Mouse (Mus musculus) adrenal gland, adult (tissue): Measurements from ENCODE around the gene Hspb1.

Experiments used
- DNase-seq, 2 experiments: peaks; one replicate each; pipeline ENCODE4 v3.0.0; 2022 to 2023; ENCODE audit warnings: low spot score in 1 of 2; ENCODE audit not compliant: inconsistent age in 2 of 2

Gene Hspb1

DNA sequence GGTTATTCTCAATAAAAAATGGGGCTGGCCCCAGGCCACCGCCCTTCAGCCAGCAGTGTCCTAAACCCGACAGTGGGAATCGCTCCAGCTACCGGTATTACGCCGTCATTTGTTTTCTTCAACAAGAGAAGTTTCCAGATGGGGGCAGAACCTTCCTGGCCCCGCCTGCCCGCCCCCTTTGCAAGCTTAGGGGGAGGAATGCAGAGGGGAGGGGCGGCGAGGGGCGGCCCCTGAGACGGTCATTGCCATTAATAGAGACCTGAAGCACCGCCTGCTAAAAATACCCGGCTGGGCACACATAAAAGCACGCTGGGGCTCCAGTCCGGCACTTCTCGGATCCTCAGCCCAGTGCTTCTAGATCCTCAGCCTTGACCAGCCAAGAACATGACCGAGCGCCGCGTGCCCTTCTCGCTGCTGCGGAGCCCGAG lies at the start of gene Hspb1:
Gene Hspb1 (plus strand): TSS at position 245 of the 428 bp plus-strand sequence.
- DNase-seq: peak; percentile 95 to 96

DNA sequence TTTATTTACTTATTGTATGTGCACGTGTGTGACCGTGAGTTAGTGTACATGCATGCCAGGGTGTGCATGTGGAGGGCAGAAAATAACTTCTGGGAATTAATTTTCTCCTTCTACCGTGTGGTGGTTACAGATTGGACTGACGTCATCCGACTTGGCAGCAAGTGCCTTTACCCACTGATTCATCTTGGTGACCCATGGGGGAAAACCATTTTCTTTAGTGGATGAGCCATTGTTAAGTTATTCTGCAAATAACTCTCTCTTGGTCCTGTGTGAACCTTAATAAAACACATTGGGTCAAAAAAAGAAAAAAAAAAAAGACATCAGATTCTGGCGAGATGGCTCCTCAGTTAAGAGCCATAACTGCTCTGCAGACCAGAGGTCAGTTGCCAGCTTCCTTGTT lies 46.1 kb upstream of the Hspb1 start:
- DNase-seq: no peak

DNA sequence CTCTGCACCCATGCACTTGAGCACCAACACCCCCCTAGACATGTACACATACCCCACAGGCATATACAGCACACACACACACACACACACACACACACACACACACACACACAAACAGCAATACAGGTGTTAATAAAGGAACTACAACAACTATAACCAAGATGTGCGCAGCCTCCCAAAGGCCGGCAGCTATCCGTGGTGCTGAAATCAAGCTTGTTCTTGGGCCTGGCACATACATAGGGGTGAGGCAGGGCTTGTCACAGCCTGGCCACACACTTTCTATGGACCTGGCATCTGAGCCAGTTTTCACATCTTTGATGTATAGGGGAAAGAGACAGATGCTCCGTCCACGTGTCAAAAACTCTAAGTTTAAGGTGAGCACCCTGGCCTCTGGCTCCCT lies 44.3 kb upstream of the Hspb1 start:
- DNase-seq: peak; percentile 26 to 63

DNA sequence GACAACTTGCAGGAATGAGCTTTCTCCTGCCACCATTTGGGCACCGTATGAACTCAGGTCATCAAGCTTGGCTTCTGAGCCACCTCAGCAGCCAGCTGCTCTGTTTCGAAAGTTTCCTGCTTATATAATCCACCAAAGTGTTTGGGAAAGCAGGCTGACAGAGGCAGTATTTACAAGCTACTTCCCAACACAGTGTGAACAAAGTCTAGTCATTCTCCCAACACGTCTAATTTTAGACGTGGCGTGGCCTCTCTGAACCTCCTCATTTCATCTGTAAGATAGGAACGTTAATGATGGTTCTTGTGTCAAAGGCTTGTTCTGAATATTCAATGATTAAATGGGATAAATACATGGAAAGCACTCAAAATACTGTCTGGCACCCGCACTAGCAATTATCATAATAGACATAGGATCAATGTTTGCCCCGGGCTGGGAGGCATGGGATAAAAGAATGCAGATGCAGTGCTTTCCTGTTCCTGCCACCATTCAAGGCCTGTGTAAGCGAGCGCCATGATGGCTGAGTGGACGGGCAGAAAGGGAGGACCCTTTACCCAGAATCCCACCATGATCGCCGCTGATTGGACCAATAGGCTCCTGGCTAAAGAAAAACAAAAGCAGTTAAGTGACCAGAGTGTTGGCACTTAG lies 41.9 kb upstream of the Hspb1 start:
- no peak for DNase-seq

DNA sequence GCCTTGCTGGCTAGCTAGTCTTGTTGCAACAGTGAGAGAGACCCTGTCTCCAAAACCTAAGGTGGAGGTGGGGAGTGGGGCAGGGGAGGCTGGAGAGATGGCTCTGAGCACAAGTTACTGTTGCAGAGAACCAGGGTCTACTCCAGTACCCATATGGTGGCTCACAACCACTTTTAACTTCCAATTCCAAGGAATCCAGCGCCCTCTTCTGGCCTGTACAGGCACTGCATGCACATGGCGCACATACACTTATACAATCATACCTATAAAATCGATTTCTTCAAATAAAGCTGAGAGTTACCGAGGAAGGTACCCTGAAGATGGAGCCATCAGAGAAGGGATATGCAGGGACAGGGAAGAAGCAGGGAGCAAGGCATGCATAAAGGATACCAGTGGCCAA lies 40.3 kb upstream of the Hspb1 start:
- no peak for DNase-seq

GRCm38 (mm10) chr5:135847881-135848280 lies 39.8 kb upstream of the Hspb1 start:
- no peak for DNase-seq

GRCm38 (mm10) chr5:135851024-135851423 lies 36.7 kb upstream of the Hspb1 start:
- peak in 1 of 2 experiments; percentile 42 for DNase-seq

DNA sequence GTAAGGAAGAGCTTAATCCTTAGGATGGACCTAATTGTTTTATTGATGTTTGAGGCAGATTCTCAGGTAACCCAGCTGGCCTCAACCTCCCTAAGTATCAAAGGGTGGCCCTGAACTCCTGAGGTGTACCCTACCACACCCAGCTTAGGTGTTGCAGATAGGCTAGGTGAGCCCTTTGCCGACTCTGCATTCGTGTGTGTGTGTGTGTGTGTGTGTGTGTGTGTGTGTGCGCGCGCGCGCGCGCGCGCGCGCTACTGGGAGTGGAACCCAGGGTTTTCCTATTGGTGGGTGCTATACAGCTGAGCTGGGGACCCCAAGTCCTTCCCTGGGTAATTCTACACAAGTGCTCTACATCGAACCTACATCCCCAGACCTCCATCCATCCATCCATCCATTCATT lies 36.2 kb upstream of the Hspb1 start:
- no peak for DNase-seq

DNA sequence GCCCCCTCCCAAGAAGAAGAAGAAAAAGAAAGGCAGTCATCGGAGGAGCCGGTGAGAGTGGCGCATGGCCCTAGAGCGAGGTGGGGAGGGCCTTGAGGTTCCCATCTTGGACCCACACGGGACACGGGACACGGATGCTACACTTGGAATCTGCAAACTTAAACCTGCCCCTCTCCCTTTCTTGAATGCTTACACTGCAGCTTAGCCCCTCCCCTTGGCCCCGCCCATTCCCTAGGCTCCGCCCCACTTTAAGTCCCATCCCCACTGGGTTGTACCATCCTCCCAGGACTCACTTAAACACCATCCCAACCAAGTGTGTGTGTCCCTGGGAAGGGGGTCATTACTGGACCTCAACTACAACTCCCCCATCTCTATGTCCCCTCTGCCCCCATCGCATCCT lies 35.3 kb upstream of the Hspb1 start:
- DNase-seq: no peak

DNA sequence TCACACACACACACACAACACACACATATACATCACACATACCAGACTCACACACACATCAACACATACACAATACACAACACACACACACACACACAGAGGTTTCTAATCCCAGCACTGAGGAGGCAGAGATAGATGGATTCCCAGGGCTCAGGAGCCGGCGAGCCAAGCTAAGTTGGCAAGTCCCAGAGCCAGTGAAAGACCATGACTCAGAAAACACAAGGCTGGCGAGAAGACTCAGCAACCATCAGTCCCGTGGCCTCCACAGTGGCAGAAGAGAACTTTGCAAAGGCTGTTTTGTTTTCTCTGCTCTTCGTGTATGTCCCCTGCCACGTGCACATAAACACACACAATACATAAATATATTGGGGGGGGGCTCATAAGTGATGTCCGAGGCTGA lies 34.0 kb upstream of the Hspb1 start:
- DNase-seq: no peak

GRCm38 (mm10) chr5:135855156-135855555 lies 32.6 kb upstream of the Hspb1 start:
- peak; percentile 68 to 90 for DNase-seq

DNA sequence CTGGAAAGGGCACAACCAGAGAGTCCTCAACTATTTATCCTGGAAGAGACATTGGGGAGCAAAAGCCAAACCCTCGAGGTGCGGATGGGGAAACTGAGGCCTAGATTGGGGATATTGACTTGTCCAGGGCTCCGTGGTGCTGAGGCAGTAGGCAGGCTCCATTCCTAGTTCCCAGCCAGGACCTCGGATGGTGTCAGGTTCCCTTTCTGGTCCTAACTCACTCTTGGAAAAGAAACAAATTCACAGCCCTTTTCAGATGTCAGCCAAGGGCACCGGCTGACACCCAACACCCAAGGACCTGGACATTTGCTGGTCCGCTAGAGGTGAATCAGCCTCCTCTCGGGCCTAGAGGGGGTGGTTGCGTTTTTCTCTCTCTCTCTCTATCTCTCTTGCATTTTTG lies 21.1 kb upstream of the Hspb1 start:
- no peak for DNase-seq

DNA sequence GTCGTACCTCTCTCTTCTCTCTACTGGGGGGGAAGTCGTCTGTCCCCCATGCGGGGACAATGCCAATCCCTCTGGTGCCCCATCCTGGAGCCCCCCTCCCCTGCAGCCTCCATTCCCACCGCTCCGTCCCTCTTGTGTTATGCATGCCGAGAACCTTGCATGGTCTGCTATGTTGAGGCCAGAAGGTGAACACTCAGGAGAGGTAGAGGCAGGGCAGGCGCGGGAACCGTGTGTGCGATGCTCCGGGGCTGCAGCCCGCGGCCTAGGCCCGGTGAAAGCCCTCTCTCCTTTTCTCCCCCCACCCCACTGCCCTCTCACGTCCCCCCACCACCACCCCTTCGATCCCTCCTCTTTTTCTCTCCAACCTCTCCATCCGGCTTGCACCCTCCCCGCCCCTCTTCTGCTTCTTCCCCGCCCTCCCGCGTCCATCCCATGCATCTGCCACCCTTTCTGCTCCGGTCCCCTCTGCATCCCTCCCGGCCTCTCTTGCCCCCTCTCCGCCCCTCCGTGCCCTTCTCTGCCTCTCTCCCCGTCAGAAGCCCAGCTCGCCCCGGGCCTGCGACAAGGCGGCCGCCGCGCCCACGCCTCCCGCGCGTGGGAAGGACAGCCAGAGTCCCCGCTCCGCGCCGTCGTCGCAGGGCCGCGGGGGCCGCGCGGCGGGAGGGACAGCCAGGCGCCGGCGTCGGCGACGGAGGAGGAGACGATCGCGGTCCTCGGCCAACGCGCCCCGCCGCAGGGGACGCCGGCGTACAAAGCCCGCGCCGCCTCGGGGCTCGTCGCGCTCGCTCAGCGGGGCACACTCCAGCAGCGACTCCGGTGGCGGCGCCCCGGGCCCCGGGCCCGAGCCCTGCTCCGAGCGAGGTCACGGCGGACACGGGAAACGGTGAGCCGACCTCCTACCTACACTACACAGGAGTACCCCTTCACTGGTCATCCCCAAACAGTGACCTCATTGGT lies 19.8 kb upstream of the Hspb1 start:
- peak in 1 of 2 experiments; percentile 64 for DNase-seq

DNA sequence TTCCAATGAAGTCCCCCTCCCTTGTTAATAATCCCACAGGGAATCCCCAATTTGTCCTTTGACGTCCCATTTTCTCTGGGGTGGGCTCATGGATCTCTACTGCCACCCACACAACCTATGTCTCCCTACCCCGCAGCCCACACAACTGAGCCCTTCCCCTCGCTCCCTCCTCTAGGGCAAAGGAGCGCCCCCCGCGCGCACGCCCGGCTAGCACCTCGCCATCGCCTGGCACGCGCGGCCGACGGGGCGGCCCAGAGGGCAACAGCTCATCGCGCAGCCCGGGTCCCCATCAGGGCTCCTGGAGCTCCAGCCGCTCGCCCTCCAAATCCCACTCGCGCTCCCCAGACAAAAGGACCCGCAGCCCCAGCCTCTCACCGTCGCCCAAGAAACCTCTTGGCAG lies 19.1 kb upstream of the Hspb1 start:
- DNase-seq: no peak

GRCm38 (mm10) chr5:135869661-135870423 lies 17.9 kb upstream of the Hspb1 start:
- no peak for DNase-seq

DNA sequence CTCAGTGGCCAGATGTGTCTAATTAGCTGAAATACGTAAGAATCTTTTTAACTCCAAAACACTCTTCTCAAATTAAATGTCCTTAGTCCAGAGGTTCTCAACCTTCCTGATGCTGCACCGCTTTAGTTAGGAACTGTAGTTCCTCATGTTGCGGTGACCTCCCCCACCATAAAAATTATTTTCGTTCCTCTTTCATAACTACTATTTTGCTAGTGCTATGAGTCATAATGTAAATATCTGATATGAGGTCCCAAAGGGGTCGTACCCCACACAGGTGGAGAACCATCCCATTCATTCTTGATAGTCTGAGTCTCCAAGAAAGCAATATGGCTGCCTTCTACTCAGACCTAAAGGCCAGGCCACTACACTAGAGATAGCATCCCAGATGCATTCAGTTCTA lies 17.2 kb upstream of the Hspb1 start:
- no peak for DNase-seq

DNA sequence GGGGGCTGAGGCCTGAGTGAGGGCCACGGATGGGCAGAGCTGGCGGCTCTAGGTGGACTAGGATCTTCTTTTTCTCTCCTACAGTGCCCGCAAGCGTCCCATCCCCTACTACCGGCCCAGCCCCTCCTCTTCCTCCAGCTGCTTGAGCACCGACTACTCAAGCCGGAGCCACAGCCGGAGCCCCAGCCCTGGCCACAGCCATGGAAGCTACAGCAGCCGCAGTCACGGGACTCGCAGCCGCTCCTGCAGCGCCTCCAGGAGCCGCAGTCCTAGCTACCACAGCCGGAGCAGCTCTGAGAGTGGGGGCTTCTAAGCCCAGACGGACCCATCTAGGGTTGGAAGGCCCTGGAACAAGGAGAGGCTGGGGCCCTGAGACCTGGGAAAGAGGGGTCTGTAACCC lies 14.7 kb upstream of the Hspb1 start:
- DNase-seq: no peak

DNA sequence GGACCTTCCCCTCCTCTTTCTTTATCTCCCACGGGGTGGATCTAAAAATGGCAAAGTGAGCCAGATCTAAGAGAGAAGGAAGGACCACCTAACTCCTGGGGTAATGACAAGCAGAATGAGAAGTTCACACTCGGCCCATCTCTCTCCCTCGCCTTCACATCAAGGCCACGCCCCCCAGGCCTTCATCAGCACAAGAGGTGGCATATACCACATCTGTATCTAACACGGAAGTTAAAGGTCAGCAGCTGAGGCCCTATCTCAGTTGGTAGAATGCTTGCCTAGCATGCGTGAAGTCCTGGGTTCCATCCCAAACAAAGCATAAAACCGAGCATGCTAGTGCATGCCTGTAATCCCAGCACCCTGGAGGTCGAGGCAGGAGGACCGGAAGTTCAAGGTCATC lies 14.0 kb upstream of the Hspb1 start:
- no peak for DNase-seq

DNA sequence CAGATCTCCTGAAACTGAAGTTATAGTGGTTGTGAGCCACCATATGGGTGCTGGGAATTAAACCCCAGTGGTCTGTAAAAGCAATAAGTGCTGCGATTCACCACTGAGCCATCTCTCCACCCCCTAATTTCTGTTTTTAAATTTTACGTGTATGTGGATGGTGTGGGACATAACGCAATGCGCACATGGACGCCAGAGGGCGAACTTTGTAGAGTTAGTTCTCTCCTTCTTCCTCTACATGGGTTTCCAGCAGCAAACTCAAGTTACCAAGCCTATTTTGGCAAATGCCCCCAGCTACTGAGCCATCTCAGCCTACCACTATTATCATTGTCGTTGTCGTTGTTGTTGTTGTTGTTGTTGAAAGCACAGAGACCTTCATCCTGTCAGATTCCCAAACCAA lies 10.5 kb upstream of the Hspb1 start:
- DNase-seq: peak; percentile 68 to 87

GRCm38 (mm10) chr5:135877831-135878231 lies 9.9 kb upstream of the Hspb1 start:
- peak; percentile 68 to 89 for DNase-seq

- DNase-seq: peak; percentile 94 to 96
These were observed 8.1 kb upstream of the Hspb1 start for GRCm38 (mm10) chr5:135879449-135880158.
